Mouse (Mus musculus) common myeloid progenitor, adult 5-6 weeks (primary cell): ENCODE measurements around the gene Ntng2. TPM values are rescaled to one million over a fixed set of nuclear protein-coding genes. Genes with fewer than 3 reads are reported as not detected.

Experiments
- ATAC-seq: replicated peaks from 2 replicates; pipeline ENCODE4 v1.8.0; 2016; ENCODE audit warnings: low read depth, mild to moderate bottlenecking, moderate TSS enrichment, inconsistent platforms; ENCODE audit not compliant: poor library complexity, severe bottlenecking
- total RNA-seq: library from RNA; stranded (forward); fragments of 200-1000, 187-1606 nt; gene quantifications from 2 replicates; pipeline ENCODE4 v1.2.3, GENCODE M21; 2017

Ntng2 gene
- total RNA-seq, 1 experiment from 2014 or later, result 1.9 TPM

GRCm38 (mm10) chr2:29239329-29239728, 13.5 kb downstream of the Ntng2 start:
- no peak for ATAC-seq

- ATAC-seq, result peak; percentile 84
Observed at GRCm38 (mm10) chr2:29237623-29238022, 15.2 kb downstream of the Ntng2 start.

GRCm38 (mm10) chr2:29235811-29236210, 17.0 kb downstream of the Ntng2 start:
- no peak for ATAC-seq

- no peak for ATAC-seq
Observed at GRCm38 (mm10) chr2:29235026-29235425, 17.8 kb downstream of the Ntng2 start.

GRCm38 (mm10) chr2:29234002-29234401, 18.8 kb downstream of the Ntng2 start:
- no peak for ATAC-seq

- ATAC-seq, result no peak
Observed at GRCm38 (mm10) chr2:29230191-29230835, 22.5 kb downstream of the Ntng2 start.

- ATAC-seq, result no peak
Observed at GRCm38 (mm10) chr2:29226671-29227070, 26.1 kb downstream of the Ntng2 start.

GRCm38 (mm10) chr2:29223591-29224262, 29.1 kb downstream of the Ntng2 start:
- no peak for ATAC-seq

- ATAC-seq, result peak; percentile 60
Observed at GRCm38 (mm10) chr2:29222302-29222701, 30.5 kb downstream of the Ntng2 start.

- no peak for ATAC-seq
Observed at GRCm38 (mm10) chr2:29218831-29219230, 34.0 kb downstream of the Ntng2 start.

- ATAC-seq, result peak; percentile 34; the same call in 1 of the 2 replicates
Observed at GRCm38 (mm10) chr2:29217897-29218296, 34.9 kb downstream of the Ntng2 start.

GRCm38 (mm10) chr2:29217042-29217441, 35.8 kb downstream of the Ntng2 start:
- ATAC-seq, result no peak

GRCm38 (mm10) chr2:29216286-29217012, 36.4 kb downstream of the Ntng2 start:
- ATAC-seq, result no peak

GRCm38 (mm10) chr2:29206156-29206555, 46.6 kb downstream of the Ntng2 start:
- ATAC-seq, result no peak

- no peak for ATAC-seq
Observed at GRCm38 (mm10) chr2:29201223-29201955, 51.4 kb downstream of the Ntng2 start.

- ATAC-seq, result peak; percentile 70
Observed at GRCm38 (mm10) chr2:29199909-29200308, 52.9 kb downstream of the Ntng2 start.

GRCm38 (mm10) chr2:29198446-29198845, 54.4 kb downstream of the Ntng2 start:
- no peak for ATAC-seq

- no peak for ATAC-seq
Observed at GRCm38 (mm10) chr2:29196844-29197243, 56.0 kb downstream of the Ntng2 start.

GRCm38 (mm10) chr2:29194547-29195463, 58.0 kb downstream of the Ntng2 start:
- peak; percentile 69 for ATAC-seq
